Mouse (Mus musculus): ENCODE measurements around the gene Cadm4.
A peak's percentile ranks its signal among the peaks of the same experiment; 100 is the strongest.
"Not testable (repeated sequence)": the region's sequence is repeated elsewhere in the genome, so short reads cannot be mapped to it uniquely, and the experiment has no call there.

Cadm4 gene

DNA sequence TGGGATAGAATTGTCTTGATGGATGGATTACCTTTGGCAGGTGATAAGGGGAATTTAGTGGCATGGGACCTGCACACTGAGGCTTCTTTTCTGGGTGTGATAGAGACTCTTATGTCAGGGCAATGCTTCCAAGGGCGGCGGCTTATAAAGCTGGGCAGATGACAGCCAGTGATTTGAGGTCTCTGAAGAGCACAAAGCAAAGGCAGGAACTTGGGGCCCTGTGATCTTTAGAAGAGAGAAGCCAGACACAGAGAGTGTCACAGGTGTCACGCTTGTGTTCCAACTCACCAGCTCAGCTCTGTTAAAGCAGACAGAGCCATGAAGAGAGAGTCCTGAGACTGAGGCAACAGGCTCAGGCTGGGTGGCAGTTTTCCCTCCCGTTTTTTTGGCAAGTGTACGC lies 13.9 kb upstream of the Cadm4 start:
- DNase-seq (ENCODE audit: low spot score) = no peak

- DNase-seq (ENCODE audit: low spot score) = no peak
These were observed 12.7 kb upstream of the Cadm4 start for GRCm38 (mm10) chr7:24469126-24469525.

GRCm38 (mm10) chr7:24470356-24470755 lies 11.5 kb upstream of the Cadm4 start:
- no peak for DNase-seq (ENCODE audit: low spot score)

GRCm38 (mm10) chr7:24472442-24472841 lies 9.4 kb upstream of the Cadm4 start:
- DNase-seq (ENCODE audit: low spot score) = no peak

- DNase-seq (ENCODE audit: low spot score) = no peak
These were observed 8.9 kb upstream of the Cadm4 start for GRCm38 (mm10) chr7:24472937-24473336.

DNA sequence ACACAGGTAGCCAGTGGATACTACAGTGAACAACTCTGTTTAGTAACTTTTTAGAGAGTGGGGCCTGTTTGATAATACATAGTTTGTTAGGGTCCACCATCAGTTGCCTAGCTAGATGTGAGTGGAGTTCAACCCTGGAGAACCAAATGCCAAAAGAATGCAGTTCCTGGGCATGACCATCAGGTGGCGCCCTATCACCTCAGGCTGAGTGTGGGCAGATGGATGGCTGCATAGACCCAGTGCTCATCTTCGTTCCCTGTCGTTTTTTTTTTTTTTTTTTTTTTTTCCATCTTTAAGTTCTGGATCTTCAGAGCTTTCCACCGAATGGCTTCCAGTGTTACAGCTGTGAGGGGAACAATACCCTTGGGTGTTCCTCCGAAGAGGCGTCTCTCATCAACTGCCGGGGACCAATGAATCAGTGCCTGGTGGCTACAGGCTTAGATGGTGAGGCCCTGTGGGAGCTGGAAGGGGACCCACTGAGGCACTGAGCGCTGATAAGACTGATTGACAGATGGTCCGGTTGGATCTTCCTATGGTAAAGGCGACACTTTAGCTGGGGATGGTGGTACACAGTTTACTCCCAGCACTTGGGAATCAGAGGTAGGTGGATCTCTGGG lies 7.8 kb upstream of the Cadm4 start:
- peak; percentile 50 for DNase-seq (ENCODE audit: low spot score)

DNA sequence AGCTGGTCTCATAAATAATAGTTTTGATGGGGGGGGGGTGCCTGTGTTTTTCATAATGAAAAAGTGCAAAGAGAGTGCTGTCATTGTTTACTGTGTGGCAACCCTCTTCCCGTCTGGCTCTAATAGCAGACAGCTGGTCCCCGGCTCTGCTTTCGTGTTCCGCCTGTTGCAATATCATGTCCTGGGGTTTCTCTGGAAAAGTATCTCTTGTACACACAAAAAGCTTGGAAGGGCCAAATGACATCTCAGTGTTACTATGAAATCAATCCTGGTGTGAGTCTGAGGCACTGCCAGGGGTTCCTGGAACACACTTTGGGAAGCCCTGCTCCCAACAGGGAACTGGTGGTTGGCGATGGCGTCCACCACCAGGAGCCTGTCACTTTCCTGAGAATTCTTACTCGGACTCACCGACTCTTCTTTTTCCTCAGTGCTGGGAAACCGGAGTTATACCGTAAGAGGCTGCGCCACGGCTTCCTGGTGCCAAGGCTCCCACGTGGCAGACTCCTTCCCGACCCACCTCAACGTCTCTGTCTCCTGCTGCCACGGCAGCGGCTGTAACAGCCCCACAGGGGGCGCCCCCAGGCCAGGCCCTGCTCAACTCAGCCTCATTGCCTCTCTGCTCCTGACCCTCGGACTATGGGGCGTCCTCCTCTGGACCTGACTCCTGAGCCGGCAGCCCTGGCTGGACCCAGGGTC lies 6.9 kb upstream of the Cadm4 start:
- no peak for DNase-seq (ENCODE audit: low spot score)

DNA sequence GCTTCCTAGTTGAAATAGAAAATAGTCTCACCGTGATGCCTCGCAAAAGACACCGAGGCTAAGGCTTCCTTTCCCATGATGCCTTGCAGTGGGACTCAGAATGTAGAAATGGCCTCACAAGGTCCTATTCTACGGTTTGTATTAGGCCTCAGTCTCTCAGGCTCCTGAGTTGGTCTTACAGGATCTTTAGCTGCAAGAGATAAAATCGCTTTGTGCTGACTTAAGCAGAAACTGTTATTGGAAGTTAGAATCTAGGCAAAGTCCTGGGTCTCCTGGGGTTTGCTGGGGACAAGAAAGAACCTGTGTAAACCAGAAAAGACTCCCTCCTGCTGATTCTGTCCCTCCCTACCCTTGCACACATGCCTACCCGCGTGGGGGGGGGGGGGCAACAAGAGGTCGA lies 5.5 kb upstream of the Cadm4 start:
- no peak for DNase-seq (ENCODE audit: low spot score)

DNA sequence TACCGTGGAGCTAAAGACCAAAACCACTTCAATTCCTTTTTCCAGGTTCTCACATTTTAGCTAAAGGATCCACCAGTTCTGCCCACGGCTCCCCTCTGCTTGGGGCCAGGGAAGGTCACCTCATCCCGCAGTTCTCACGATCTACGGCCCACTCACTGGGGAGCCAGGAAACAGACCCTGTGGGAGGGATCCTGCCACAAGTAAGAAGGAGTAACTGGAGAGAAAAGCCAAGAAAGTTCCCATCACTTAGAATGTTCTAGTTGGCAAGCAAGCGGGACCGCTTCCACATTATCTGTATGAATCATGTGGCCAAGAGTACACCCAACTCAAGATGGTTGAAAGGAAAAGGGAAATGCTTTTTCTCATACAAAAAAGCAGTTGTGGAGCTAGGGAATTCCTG lies 5.0 kb upstream of the Cadm4 start:
- no peak for DNase-seq (ENCODE audit: low spot score)

GRCm38 (mm10) chr7:24478911-24479310 lies 2.9 kb upstream of the Cadm4 start:
- no peak for DNase-seq (ENCODE audit: low spot score)

DNA sequence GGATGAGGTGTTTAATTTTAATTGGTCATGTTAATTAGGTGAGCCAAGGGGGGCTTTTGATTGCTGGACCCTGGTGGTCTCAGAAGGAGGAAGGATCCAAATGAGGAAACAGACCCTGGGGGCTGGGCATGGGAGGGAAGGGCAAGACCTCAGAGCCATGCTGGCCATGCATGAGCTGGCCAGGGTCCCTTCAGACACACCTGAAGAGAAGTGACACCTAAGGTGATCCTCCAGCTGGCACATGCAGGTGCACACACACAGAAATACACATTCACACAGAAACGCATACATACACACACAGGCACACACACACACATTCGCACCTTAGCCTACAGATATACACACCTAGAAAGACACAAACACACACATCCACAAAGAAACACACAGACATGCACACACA lies 2.1 kb upstream of the Cadm4 start:
- no peak for DNase-seq (ENCODE audit: low spot score)

- no peak for DNase-seq (ENCODE audit: low spot score)
These were observed 1.5 kb upstream of the Cadm4 start for GRCm38 (mm10) chr7:24480121-24480941.

DNA sequence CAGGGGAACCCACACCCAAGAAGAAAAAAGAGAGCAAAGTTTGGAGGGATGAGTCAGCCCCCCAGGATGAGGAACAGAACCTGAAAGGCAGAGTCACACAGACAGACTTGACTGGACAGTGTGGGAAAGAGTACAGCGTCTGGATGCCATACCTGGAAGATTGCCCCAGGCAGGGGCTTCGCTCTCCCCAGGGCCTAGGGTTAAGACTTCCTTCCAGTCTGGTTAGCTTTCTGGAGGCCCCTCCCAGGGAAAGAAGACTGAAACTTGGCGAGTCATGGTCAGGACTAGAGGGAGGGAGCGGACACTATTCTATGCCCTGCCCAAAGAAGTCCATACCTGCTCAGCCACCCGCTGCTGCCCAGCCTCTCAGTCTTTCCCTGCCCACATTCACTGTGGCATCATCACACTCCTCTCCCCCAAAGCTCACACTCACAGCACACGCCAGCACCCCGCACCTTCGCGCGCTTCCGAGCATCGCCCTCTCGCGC lies 793 bp upstream of the Cadm4 start:
- no peak for DNase-seq (ENCODE audit: low spot score)

- no peak for DNase-seq (ENCODE audit: low spot score)
These were observed 591 bp downstream of the Cadm4 start for GRCm38 (mm10) chr7:24482208-24483020.

- DNase-seq (ENCODE audit: low spot score) = not testable (repeated sequence)
These were observed 1.5 kb downstream of the Cadm4 start for GRCm38 (mm10) chr7:24483291-24483690.

- DNase-seq (ENCODE audit: low spot score) = no peak
These were observed 3.7 kb downstream of the Cadm4 start for GRCm38 (mm10) chr7:24485481-24485880.

DNA sequence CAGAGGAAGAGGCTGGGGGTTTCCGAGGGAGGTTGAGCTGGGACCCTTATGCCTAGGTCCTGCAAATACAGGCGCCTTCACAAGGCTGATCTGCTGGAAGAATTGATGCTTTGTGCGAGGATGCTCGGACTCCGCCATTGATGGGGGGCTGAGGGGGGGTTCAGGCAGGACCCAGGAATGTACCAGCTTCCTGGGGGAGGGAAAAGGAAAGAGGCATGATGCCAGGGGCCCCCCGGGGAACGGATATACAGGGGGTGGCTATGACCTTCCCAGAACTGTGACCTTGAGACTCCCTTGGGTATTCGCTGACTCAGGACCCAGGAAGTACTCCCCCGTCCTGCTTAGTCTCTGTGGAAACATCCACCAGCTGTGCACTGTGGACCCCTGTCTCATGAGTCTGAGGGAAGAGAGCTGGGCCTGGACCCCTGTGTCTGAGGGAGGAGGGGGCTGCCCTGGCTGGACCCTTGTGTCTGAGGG lies 4.9 kb downstream of the Cadm4 start:
- no peak for DNase-seq (ENCODE audit: low spot score)

- no peak for DNase-seq (ENCODE audit: low spot score)
These were observed 5.6 kb downstream of the Cadm4 start for GRCm38 (mm10) chr7:24487403-24487802.

GRCm38 (mm10) chr7:24488303-24488702 lies 6.5 kb downstream of the Cadm4 start:
- no peak for DNase-seq (ENCODE audit: low spot score)

DNA sequence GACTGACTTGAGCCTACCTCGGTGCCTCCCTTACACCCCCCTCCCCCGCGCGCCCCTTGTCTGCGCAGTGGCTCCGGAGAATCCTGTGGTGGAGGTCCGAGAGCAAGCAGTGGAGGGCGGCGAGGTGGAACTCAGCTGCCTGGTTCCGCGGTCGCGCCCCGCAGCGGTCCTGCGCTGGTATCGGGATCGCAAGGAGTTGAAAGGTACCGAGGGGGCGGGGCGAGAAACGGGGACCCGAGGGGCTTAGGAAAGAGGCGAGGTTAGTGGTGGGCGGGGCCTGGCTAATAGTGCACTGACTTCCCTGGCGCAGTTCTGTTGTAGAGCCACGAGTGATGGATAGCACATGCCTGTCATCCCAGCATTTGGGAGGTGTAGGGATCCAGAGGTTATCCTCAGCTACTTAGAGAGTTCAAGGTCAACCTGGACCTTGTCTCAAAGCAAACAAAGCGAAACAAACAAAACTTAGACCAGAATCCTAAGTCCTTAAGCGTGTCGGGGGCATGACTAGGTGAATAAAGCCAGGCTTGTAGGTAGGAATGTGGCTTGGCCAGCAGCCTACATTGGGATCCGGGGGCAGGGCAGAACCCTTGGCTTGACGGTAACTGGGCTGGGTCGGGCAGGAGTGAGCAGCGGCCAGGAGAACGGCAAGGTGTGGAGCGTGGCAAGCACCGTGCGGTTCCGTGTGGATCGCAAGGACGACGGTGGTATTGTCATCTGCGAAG lies 18.2 kb downstream of the Cadm4 start:
- no peak for DNase-seq (ENCODE audit: low spot score)

- no peak for DNase-seq (ENCODE audit: low spot score)
These were observed 19.1 kb downstream of the Cadm4 start for GRCm38 (mm10) chr7:24500929-24501328.
